Mouse (Mus musculus): ENCODE measurements around the gene Tcta. TPM values are rescaled to one million over a fixed set of nuclear protein-coding genes. Genes with fewer than 3 reads are reported as not detected.

Tcta gene
- 18.0 TPM for polyA plus RNA-seq (2017; shearing (Covaris generic))

GRCm38 (mm10) chr9:108305629-108306520, at the start of gene Tcta, which contains the start of gene Rhoa:
Tcta (minus strand) TSS chr9:108306160.
Rhoa (plus strand) TSS chr9:108306129.

GRCm38 (mm10) chr9:108347540-108348289, 41.8 kb upstream of the Tcta start, which contains the start of gene Usp4:
Usp4 (plus strand) TSS chr9:108347853.

GRCm38 (mm10) chr9:108338886-108339781, 33.2 kb upstream of the Tcta start, which contains the start of gene Gpx1:
Gpx1 (plus strand) TSS chr9:108338903.

GRCm38 (mm10) chr9:108296453-108297355, 9.3 kb downstream of the Tcta start, which contains the start of gene Amt:
Amt (plus strand) TSS chr9:108296853.

GRCm38 (mm10) chr9:108290016-108290750, 15.8 kb downstream of the Tcta start, which contains the start of gene Nicn1:
Nicn1 (plus strand) TSS chr9:108290429.

GRCm38 (mm10) chr9:108263690-108264190, 42.2 kb downstream of the Tcta start, which contains the start of gene Dag1:
Dag1 (minus strand) TSS chr9:108263958.

Other genes with a start within 250 kb of the Tcta start
- gene Mst1, start 225.7 kb downstream of the Tcta start, polyA plus RNA-seq (2017; shearing (Covaris generic)): 3.8 TPM
- gene Rnf123, start 222.8 kb downstream of the Tcta start, polyA plus RNA-seq (2017; shearing (Covaris generic)): 207 TPM
- 139 TPM for gene Apeh, start 211.6 kb downstream of the Tcta start, polyA plus RNA-seq (2017; shearing (Covaris generic))
- gene Bsn, start 115.8 kb downstream of the Tcta start, polyA plus RNA-seq (2017; shearing (Covaris generic)): 0.63 TPM
- gene Dag1, start 42.2 kb downstream of the Tcta start, polyA plus RNA-seq (2017; shearing (Covaris generic)): 9.2 TPM
- gene Nicn1, start 15.7 kb downstream of the Tcta start, polyA plus RNA-seq (2017; shearing (Covaris generic)): 3.9 TPM
- 0.63 TPM for gene Amt, start 9.3 kb downstream of the Tcta start, polyA plus RNA-seq (2017; shearing (Covaris generic))
- 397 TPM for gene Rhoa, start within 50 bp of the Tcta start, polyA plus RNA-seq (2017; shearing (Covaris generic))
- 707 TPM for gene Gpx1, start 32.7 kb upstream of the Tcta start, polyA plus RNA-seq (2017; shearing (Covaris generic))
- 171 TPM for gene Usp4, start 41.7 kb upstream of the Tcta start, polyA plus RNA-seq (2017; shearing (Covaris generic))
- 2.0 TPM for gene 1700102P08Rik, start 86.6 kb upstream of the Tcta start, polyA plus RNA-seq (2017; shearing (Covaris generic))
- gene Ccdc36, start 122.3 kb upstream of the Tcta start, polyA plus RNA-seq (2017; shearing (Covaris generic)): not detected
- gene BC048562, start 130.3 kb upstream of the Tcta start, polyA plus RNA-seq (2017; shearing (Covaris generic)): not detected
- gene Ccdc71, start 154.4 kb upstream of the Tcta start, polyA plus RNA-seq (2017; shearing (Covaris generic)): 56.3 TPM
- 5.8 TPM for gene Klhdc8b, start 155.4 kb upstream of the Tcta start, polyA plus RNA-seq (2017; shearing (Covaris generic))
- 0.44 TPM for gene Lamb2, start 173.6 kb upstream of the Tcta start, polyA plus RNA-seq (2017; shearing (Covaris generic))
- 185 TPM for gene Usp19, start 184.4 kb upstream of the Tcta start, polyA plus RNA-seq (2017; shearing (Covaris generic))
- gene Qars, start 201.5 kb upstream of the Tcta start, polyA plus RNA-seq (2017; shearing (Covaris generic)): 106 TPM
- gene Qrich1, start 210.6 kb upstream of the Tcta start, polyA plus RNA-seq (2017; shearing (Covaris generic)): 160 TPM